Mouse (Mus musculus): ENCODE results near the gene Dusp23. TPM values are rescaled to one million over a fixed set of nuclear protein-coding genes. Genes with fewer than 3 reads are reported as not detected.

The Dusp23 gene
- total RNA-seq, 2 experiments from 2014 or later: 7.1 to 7.8 TPM

Other genes with a start within 250 kb of the Dusp23 start
- 1 to 10 TPM; 1.1 to 1.2 TPM for gene Slamf9, start 157.6 kb downstream of the Dusp23 start, total RNA-seq (2021)
- gene Igsf9, start 151.2 kb downstream of the Dusp23 start, total RNA-seq (2021): 10 to 100 TPM in 1 of 2 experiments, 1 to 10 TPM in 1; 6.0 to 10.6 TPM
- 100 to 1,000 TPM; 143 to 153 TPM for gene Tagln2, start 132.9 kb downstream of the Dusp23 start, total RNA-seq (2021)
- gene Cfap45, start 112.2 kb downstream of the Dusp23 start, total RNA-seq (2021): 1 to 10 TPM; 2.0 to 2.1 TPM
- gene Vsig8, start 77.0 kb downstream of the Dusp23 start, total RNA-seq (2021): under 1 TPM in 1 of 2 experiments, not detected in 1; 0.17 TPM
- gene Slamf8, start 42.4 kb downstream of the Dusp23 start, total RNA-seq (2021): under 1 TPM; 0.25 to 0.28 TPM
- not detected for gene Fcrl6, start 30.4 kb downstream of the Dusp23 start, total RNA-seq (2021)
- 10 to 100 TPM in 1 of 2 experiments, under 1 TPM in 1; 0.45 to 10.9 TPM for gene Crp, start 65.1 kb upstream of the Dusp23 start, total RNA-seq (2021)

All from adrenal gland, postnatal 4 days (tissue).